Mouse (Mus musculus) heart, postnatal 0 days (tissue): ENCODE measurements around the gene Rrp7a.

Experiments
- CTCF ChIP-seq: IDR thresholded peaks from 2 replicates; pipeline ENCODE4 v1.5.1; 2016; ENCODE audit warnings: antibody characterized with exemption, control low read depth, low read depth
- EP300 ChIP-seq: IDR thresholded peaks from 2 replicates; pipeline ENCODE4 v1.6.1; 2016; ENCODE audit warnings: antibody characterized with exemption, low read depth

DNA sequence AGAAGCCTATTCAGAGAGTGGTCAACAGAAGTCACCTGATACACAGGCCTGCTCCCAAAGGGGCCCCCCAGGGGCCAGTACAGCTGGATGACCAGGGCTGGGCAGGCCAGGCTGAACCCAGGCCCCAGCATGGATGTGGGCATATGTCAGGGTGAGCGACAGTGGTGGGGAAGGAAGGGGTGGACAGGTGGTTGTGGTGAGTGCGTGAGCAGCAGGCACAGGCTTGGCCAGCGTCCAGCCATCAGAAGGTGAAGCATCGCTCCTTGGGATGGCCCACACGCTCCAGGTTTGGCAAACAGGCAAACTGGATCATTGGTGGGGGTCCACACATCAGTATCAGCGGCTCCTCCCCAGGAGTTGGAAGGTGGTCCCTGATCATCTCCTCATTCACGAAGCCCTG is 31.7 kb upstream of the Rrp7a start:
- TF ChIP-seq EP300 (no peak), CTCF (no peak)
